Mouse (Mus musculus): Measurements from ENCODE around the gene Art4. TPM values are rescaled to one million over a fixed set of nuclear protein-coding genes. Genes with fewer than 3 reads are reported as not detected.

Gene Art4
- total and polyA plus RNA-seq, 3 experiments = 0.50 to 0.60 TPM; not detected in 1

DNA sequence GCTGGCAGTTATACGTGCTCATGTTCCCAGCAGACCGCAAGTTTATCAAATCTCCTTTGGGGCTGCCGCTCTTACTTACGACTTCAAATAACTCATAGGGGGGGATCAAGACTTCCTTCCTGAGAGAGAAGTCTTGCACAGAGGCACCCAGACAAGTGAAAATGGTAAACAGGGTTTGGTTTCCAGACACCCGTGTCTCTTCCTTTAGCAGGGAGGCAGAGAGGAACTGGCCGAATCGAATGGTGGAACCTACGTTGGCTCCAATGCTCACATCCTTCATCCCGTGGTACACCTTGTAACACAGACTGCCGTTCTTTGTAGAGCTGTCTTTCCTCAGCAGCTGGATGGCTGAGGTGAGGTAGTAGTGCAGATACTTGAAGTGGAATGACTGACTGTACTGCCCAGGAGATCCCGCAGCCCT is 3.2 kb downstream of the Art4 start:
- TF ChIP-seq KAT2A (conservative IDR thresholded peaks at IDR 0.05; ENCODE audit: low read depth, low read length) (no peak), E2F4 (IDR thresholded peaks at IDR 0.05; ENCODE audit: borderline replicate concordance, low read depth, low read length) (no peak)
- Histone ChIP-seq H3K9ac (ENCODE audit: control insufficient read depth, low read depth, low read length, poor library complexity, severe bottlenecking) (no peak overlapping the region), H3K4me3 (ENCODE audit: control insufficient read depth in 1 of 2, insufficient read depth in 1 of 2, low read depth in 2 of 2, low read length in 2 of 2) (no peak overlapping the region), H3K36me3 (ENCODE audit: control insufficient read depth in 1 of 2, insufficient read depth in 2 of 2, low read length in 2 of 2) (peaks cover 0 to 9% of the 10 kb centered on the region in 2 experiments; a peak in 2 of 4 replicates), H3K4me1 (ENCODE audit: control insufficient read depth in 1 of 2, insufficient read depth in 2 of 2, low read length in 2 of 2) (peaks cover 0 to 22% of the 10 kb centered on the region in 2 experiments; a peak in 3 of 4 replicates), H3K27ac (ENCODE audit: control insufficient read depth, low read depth, low read length) (no peak overlapping the region), H3K79me2 (ENCODE audit: control insufficient read depth, insufficient read depth, low read length, poor library complexity) (no peaks in the 10 kb centered on the region), H3K9me3 (replicated peaks; ENCODE audit: insufficient read depth, low read length) (no peaks in the 10 kb centered on the region), H3K27me3 (ENCODE audit: control insufficient read depth in 1 of 2, insufficient read depth in 2 of 2, low read length in 2 of 2) (no peaks in the 10 kb centered on the region)
- no peak for DNase-seq (ENCODE audit: low read depth, low spot score)

DNA sequence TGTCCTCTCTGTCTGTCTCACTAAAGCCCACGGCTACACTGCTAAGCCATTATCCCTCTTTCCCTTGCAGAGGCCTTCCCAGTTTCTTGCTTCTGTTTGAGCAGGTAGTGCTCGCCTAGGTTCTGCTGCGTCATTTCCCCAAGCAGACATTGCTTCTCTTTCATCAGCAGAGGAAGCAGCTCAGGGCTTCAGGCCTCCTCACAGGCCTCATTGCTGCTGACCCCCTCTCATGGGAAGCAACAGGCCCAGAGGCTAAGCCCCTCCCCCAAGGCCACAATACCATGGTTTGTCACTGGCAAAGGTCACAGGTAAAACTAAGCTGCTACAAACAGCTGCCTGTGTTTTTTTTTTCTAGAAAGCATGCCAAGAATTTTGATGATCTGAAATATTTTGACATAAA is 4.8 kb downstream of the Art4 start:
- DNase-seq (ENCODE audit: low read depth, low spot score) = peak; percentile 26
- Histone ChIP-seq H3K27me3 (ENCODE audit: control insufficient read depth in 1 of 2, insufficient read depth in 2 of 2, low read length in 2 of 2) (no peaks in the 10 kb centered on the region), H3K9ac (ENCODE audit: control insufficient read depth, low read depth, low read length, poor library complexity, severe bottlenecking) (no peak overlapping the region), H3K4me1 (ENCODE audit: control insufficient read depth in 1 of 2, insufficient read depth in 2 of 2, low read length in 2 of 2) (peaks cover 0 to 26% of the 10 kb centered on the region in 2 experiments; a peak in 3 of 4 replicates), H3K27ac (ENCODE audit: control insufficient read depth, low read depth, low read length) (no peak overlapping the region), H3K79me2 (ENCODE audit: control insufficient read depth, insufficient read depth, low read length, poor library complexity) (no peaks in the 10 kb centered on the region), H3K9me3 (replicated peaks; ENCODE audit: insufficient read depth, low read length) (no peaks in the 10 kb centered on the region), H3K36me3 (ENCODE audit: control insufficient read depth in 1 of 2, insufficient read depth in 2 of 2, low read length in 2 of 2) (peaks cover 0 to 9% of the 10 kb centered on the region in 2 experiments; a peak in 2 of 4 replicates), H3K4me3 (ENCODE audit: control insufficient read depth in 1 of 2, insufficient read depth in 1 of 2, low read depth in 2 of 2, low read length in 2 of 2) (no peak overlapping the region)
- TF ChIP-seq ZC3H11A (IDR thresholded peaks at IDR 0.05; ENCODE audit: low read depth, low read length) = no peak
- TF ChIP-seq MEF2A (IDR thresholded peaks at IDR 0.05; ENCODE audit: extremely low read depth, insufficient replicate concordance, low read depth, low read length, poor library complexity, severe bottlenecking) = no peak
- TF ChIP-seq TAL1 (IDR thresholded peaks at IDR 0.05; ENCODE audit: low read length) = no peak
- no peak for TF ChIP-seq JUND (IDR thresholded peaks at IDR 0.05; ENCODE audit: low read depth, low read length)
- TF ChIP-seq GABPA (IDR thresholded peaks at IDR 0.05; ENCODE audit: low read depth, low read length) = no peak
- TF ChIP-seq MAFK (IDR thresholded peaks at IDR 0.05; ENCODE audit: borderline replicate concordance, low read depth, low read length) = no peak
- no peak for TF ChIP-seq POLR2AphosphoS5 (IDR thresholded peaks at IDR 0.05; ENCODE audit: borderline replicate concordance, low read depth, low read length)
- TF ChIP-seq NELFE (IDR thresholded peaks at IDR 0.05; ENCODE audit: low read depth, low read length) = no peak
- TF ChIP-seq TBP (IDR thresholded peaks at IDR 0.05; ENCODE audit: low read depth, low read length) = no peak
- TF ChIP-seq RCOR1 (IDR thresholded peaks at IDR 0.05; ENCODE audit: low read depth, low read length) = no peak
- no peak for TF ChIP-seq CHD2 (IDR thresholded peaks at IDR 0.05; ENCODE audit: low read length)
- TF ChIP-seq CTCF (IDR thresholded peaks at IDR 0.05 in 2 of 3, conservative IDR thresholded peaks at IDR 0.05 in 1 of 3; ENCODE audit: control insufficient read depth in 1 of 3, insufficient read depth in 1 of 3, low read depth in 2 of 3, low read length in 3 of 3, poor library complexity in 1 of 3, severe bottlenecking in 1 of 3) = no peak
- no peak for TF ChIP-seq ZNF384 (IDR thresholded peaks at IDR 0.05; ENCODE audit: low read depth, low read length)
- no peak for TF ChIP-seq USF1 (IDR thresholded peaks at IDR 0.05; ENCODE audit: low read depth, low read length)
- TF ChIP-seq MAZ (IDR thresholded peaks at IDR 0.05; ENCODE audit: low read depth, low read length) = no peak
- no peak for TF ChIP-seq BHLHE40 (IDR thresholded peaks at IDR 0.05; ENCODE audit: borderline replicate concordance, low read depth, low read length)
- TF ChIP-seq POLR2AphosphoS2 (IDR thresholded peaks at IDR 0.05; ENCODE audit: low read length) = no peak
- no peak for TF ChIP-seq E2F4 (IDR thresholded peaks at IDR 0.05; ENCODE audit: borderline replicate concordance, low read depth, low read length)
